Mouse (Mus musculus) liver, adult 10 weeks (tissue): ENCODE results near the gene Cnot2. TPM values are rescaled to one million over a fixed set of nuclear protein-coding genes. Genes with fewer than 3 reads are reported as not detected.

Experiments used
- polyA plus RNA-seq: library from polyadenylated mRNA; stranded (reverse); fragments of 350-450 nt; fragmentation: Illumina TruSeq; extraction: RNeasy Lipid Tissue Mini Kit (QIAGEN cat#74804); gene quantifications from one replicate; pipeline ENCODE4 v1.2.3, GENCODE M21; 2014; ENCODE audit warnings: low read depth, low replicate concordance

Cnot2 gene
- 48.8 TPM for polyA plus RNA-seq

GRCm38 (mm10) chr10:116581369-116581718, at the start of gene Cnot2:
Gene Cnot2, minus strand, starts transcription at chr10:116581511.

DNA sequence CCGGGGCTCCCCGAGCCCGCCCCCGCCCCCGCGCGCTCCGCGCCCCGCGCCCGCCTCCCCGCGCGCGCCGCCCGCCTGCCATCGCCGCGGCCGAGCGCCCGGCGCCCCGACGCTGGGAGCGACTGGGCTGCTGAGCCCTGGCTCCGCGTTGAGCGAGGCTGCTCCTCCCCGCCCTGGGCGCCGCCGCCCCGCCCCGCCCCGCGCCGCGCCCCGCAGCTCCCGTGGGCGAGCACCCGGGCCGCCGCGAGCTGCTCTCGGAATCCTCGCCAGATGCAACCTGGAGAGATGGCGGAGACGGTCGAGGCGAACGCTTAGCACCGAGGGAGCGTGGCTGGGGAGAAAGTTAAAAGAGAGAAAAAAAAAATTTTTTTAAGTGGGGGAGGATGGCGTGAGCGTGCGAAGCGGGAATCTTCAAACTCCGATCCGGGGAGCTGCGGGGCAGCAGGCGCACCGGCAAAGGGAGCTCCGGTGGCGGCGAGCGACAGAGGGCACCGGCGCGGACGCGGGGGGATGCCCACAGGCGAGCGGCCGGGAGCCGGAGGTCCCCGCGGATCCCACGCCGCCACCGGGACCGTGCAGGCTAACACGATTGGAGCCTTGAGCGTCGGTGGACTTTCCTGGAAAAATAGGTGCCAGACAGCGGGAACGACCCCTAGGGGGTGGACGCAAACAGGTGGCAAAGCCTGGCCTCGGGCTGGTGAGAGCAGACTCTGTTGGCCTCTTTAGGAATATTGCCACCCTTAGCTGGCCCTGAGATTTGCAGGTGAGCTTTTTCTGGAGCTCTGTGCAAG, 107.4 kb downstream of the Cnot2 start, which contains the start of gene Kcnmb4:
Gene Kcnmb4 (minus strand): TSS at position 120 of the 791 bp plus-strand sequence.

Other genes with a start within 250 kb of the Cnot2 start
- gene Kcnmb4, start 107.6 kb downstream of the Cnot2 start, polyA plus RNA-seq: not detected